Mouse (Mus musculus): ENCODE measurements around the gene Saa4.
"Not testable (repeated sequence)": the region's sequence is repeated elsewhere in the genome, so short reads cannot be mapped to it uniquely, and the experiment has no call there.

Gene Saa4

GRCm38 (mm10) chr7:46732458-46732857 lies at the start of gene Saa4:
Gene Saa4, minus strand, starts transcription at chr7:46732603.
- no peak for DNase-seq (ENCODE audit: low spot score)

GRCm38 (mm10) chr7:46770706-46771105 lies 38.3 kb upstream of the Saa4 start:
- DNase-seq (ENCODE audit: low spot score): peak; percentile 66

GRCm38 (mm10) chr7:46768451-46768850 lies 36.0 kb upstream of the Saa4 start:
- no peak for DNase-seq (ENCODE audit: low spot score)

GRCm38 (mm10) chr7:46767371-46767770 lies 35.0 kb upstream of the Saa4 start:
- DNase-seq (ENCODE audit: low spot score): no peak

GRCm38 (mm10) chr7:46764672-46765071 lies 32.3 kb upstream of the Saa4 start:
- no peak for DNase-seq (ENCODE audit: low spot score)

- no peak for DNase-seq (ENCODE audit: low spot score)
These were observed 30.2 kb upstream of the Saa4 start for GRCm38 (mm10) chr7:46762601-46763000.

- no peak for DNase-seq (ENCODE audit: low spot score)
These were observed 28.8 kb upstream of the Saa4 start for GRCm38 (mm10) chr7:46761049-46761795.

GRCm38 (mm10) chr7:46751490-46751889 lies 19.1 kb upstream of the Saa4 start, which contains the start of gene Saa2:
Gene Saa2, plus strand, starts transcription at chr7:46751790.
- no peak for DNase-seq (ENCODE audit: low spot score)

GRCm38 (mm10) chr7:46748459-46748858 lies 16.1 kb upstream of the Saa4 start:
- no peak for DNase-seq (ENCODE audit: low spot score)

- DNase-seq (ENCODE audit: low spot score): no peak
These were observed 14.0 kb upstream of the Saa4 start for GRCm38 (mm10) chr7:46746381-46746780.

GRCm38 (mm10) chr7:46745816-46746215 lies 13.4 kb upstream of the Saa4 start:
- DNase-seq (ENCODE audit: low spot score): no peak

GRCm38 (mm10) chr7:46742880-46743279 lies 10.5 kb upstream of the Saa4 start, which contains the start of gene Saa1:
Gene Saa1, minus strand, starts transcription at chr7:46742980.
- not testable (repeated sequence) for DNase-seq (ENCODE audit: low spot score)

GRCm38 (mm10) chr7:46740041-46740440 lies 7.6 kb upstream of the Saa4 start:
- DNase-seq (ENCODE audit: low spot score): not testable (repeated sequence)

- DNase-seq (ENCODE audit: low spot score): no peak
These were observed 6.4 kb upstream of the Saa4 start for GRCm38 (mm10) chr7:46738561-46739460.

- no peak for DNase-seq (ENCODE audit: low spot score)
These were observed 2.6 kb upstream of the Saa4 start for GRCm38 (mm10) chr7:46734983-46735382.

GRCm38 (mm10) chr7:46727584-46727983 lies 4.8 kb downstream of the Saa4 start:
- DNase-seq (ENCODE audit: low spot score): no peak

- DNase-seq (ENCODE audit: low spot score): no peak
These were observed 8.0 kb downstream of the Saa4 start for GRCm38 (mm10) chr7:46724396-46724795.

- DNase-seq (ENCODE audit: low spot score): no peak
These were observed 8.6 kb downstream of the Saa4 start for GRCm38 (mm10) chr7:46723849-46724248.

- DNase-seq (ENCODE audit: low spot score): no peak
These were observed 9.0 kb downstream of the Saa4 start for GRCm38 (mm10) chr7:46723354-46723753.

- DNase-seq (ENCODE audit: low spot score): no peak
These were observed 11.9 kb downstream of the Saa4 start for GRCm38 (mm10) chr7:46720460-46720859.

GRCm38 (mm10) chr7:46719526-46719925 lies 12.9 kb downstream of the Saa4 start:
- DNase-seq (ENCODE audit: low spot score): no peak

- no peak for DNase-seq (ENCODE audit: low spot score)
These were observed 13.7 kb downstream of the Saa4 start for GRCm38 (mm10) chr7:46718591-46719270.

Measured in testis, postnatal 10 days (tissue).